Mouse (Mus musculus) adrenal gland, postnatal 36 days (tissue): ENCODE measurements around the gene Hoxb4. TPM values are rescaled to one million over a fixed set of nuclear protein-coding genes. Genes with fewer than 3 reads are reported as not detected.
A peak's percentile ranks its signal among the peaks of the same experiment; 100 is the strongest.

ENCODE experiments used
- DNase-seq, 2 experiments: peaks; one replicate each; pipeline ENCODE4 v3.0.0; 2021; ENCODE audit warnings: mixed read lengths in 1 of 2
- total RNA-seq, 2 experiments: library from RNA; stranded (reverse); gene quantifications; 2 replicates each; pipeline ENCODE4 v1.2.3; 2021

Gene Hoxb4
- total RNA-seq, 2 experiments from 2014 or later, result 15.6 to 20.9 TPM

DNA sequence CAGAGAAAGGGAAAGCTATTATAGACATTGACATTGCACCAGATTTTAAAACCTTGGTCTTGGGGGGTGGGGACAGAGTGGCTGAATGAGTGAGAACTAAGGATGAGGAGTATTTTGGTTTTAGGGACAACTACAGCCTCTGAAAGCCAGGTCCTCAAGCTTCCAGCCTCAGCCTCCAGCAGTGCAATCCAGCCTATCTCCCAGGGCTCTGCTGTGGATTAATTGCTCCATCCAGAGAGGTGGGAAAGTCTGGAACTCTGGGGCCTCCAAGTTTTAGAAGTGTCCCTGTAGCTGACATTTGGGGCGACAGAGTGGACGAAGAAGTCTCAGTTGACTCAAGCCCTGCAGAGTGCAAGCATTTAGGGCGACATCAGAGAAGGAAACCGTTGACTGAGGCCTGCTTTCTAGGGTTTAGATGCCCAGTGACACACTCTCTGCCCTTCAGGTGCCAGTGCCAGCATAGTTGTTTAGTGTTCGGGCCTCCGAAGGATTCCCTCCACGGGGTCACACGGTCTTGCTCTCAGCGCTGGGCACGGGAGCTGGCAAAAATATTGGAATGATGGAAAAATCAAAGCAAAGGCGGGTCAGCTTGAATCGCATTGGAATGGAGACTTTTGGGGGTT is 4.2 kb upstream of the Hoxb4 start:
- DNase-seq, result no peak

DNA sequence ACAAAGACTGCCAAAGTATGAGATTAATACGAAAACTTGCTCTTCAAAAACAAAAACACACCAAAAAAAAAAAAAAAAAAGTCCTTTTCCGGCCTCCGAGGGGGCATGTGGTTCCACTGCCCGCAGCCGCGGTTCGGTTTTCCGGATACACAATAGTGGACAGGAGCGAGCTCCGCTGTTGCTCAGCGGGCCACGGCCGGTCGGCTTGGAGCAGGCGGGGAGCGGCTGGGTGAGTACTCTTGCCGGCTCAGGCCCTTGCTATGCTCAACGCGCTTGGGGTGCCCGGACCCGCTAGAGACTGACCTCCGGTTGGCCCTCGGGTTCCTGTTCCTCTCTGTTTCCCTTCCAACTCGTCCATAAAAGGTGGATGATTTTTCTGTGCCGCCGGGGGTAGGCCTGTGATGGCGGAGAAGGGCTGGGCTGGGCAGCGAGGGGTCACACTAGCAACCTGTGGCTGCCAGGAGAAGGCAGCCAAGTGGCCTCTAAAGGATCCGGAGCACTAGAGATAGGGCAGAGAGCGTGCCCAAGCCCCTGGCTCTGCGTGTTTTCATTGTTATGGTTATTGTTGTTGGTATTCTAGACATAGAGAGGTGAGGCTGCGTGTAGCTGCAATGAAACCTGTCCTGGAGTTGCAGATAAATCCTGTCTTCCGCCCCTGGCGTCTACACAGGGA is 3.3 kb upstream of the Hoxb4 start:
- DNase-seq, result peak; percentile 72 to 78

DNA sequence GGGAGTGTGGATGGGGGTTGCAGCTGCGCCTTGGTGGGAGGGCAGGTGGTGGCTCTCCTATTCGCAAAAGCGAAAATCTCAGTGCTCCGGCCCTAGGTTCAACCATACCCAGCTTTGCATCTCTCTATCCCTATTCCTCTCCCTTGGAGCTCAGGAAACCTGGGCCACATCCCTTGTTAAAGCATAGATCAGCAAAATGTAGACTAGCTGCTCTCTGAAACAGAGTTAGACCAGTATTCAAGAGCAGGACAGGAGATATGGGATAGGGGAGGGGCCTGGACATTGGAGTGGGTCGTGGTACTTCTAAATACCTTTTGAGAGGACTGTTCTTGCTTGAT is 2.8 kb upstream of the Hoxb4 start:
- no peak for DNase-seq

DNA sequence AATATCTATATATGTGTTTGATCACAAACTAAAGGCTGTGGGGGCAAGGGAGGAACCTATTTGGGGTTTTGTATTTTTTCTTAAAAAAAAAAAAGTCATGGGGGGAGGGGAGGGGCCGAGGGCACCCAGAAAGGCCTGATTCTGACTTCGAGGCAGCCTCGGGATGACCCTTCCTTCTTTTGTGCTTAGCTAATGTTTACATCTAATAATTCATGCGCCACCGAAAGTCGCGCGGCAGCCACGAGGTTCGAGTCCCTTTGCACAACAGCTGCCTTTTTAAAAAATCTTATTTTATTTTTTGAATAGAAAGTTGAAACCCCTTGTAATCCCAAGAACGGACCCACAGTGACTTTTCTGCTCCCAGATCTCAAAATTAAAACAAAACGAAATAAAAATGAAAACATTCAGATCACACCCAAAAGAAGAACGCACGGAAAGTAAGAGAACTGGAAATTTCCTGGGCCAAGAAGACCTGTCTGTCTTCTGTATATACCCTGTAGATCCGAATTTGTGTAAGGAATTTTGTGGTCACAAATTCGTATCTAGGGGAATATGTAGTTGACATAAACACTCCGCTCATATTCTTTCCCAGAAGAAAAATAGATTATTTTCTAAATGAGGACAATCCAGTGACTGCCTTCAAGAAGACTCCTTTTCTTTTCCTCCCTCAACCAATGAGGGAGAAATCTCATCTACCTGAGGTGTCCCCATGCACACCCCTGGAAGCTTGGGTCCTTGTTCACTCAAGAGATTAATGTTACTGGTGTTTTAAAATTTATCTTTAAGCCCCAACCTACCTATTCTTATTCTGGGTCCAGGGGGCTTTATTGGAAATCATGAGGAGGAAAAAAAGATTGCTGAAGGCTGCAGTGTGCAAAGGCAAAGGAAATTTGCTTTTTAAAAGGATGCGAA is 1.1 kb upstream of the Hoxb4 start:
- DNase-seq, result no peak

DNA sequence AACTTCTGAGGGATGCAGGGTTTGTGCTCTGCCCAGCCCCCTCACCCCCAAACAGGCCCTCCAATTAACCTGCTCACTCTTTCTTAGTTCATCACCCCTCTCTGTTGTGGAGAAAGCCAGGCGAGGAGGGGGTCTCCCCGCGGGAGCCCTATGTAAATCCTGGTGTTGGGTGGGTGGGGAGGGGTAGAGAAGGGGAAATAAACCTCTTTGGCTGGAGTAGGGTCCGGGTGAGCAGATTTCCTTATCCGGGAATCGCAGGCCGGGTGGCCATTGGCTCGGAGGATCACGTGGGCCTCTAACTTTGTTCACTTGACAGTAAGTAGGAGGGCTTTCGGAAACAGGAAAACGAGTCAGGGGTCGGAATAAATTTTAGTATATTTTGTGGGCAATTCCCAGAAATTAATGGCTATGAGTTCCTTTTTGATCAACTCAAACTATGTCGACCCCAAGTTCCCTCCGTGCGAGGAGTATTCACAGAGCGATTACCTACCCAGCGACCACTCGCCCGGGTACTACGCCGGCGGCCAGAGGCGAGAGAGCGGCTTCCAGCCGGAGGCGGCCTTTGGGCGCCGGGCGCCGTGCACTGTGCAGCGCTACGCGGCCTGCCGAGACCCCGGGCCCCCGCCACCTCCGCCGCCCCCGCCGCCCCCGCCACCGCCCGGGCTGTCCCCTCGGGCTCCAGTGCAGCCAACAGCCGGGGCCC is 452 bp downstream of the Hoxb4 start:
- DNase-seq, result peak; percentile 90 to 91

DNA sequence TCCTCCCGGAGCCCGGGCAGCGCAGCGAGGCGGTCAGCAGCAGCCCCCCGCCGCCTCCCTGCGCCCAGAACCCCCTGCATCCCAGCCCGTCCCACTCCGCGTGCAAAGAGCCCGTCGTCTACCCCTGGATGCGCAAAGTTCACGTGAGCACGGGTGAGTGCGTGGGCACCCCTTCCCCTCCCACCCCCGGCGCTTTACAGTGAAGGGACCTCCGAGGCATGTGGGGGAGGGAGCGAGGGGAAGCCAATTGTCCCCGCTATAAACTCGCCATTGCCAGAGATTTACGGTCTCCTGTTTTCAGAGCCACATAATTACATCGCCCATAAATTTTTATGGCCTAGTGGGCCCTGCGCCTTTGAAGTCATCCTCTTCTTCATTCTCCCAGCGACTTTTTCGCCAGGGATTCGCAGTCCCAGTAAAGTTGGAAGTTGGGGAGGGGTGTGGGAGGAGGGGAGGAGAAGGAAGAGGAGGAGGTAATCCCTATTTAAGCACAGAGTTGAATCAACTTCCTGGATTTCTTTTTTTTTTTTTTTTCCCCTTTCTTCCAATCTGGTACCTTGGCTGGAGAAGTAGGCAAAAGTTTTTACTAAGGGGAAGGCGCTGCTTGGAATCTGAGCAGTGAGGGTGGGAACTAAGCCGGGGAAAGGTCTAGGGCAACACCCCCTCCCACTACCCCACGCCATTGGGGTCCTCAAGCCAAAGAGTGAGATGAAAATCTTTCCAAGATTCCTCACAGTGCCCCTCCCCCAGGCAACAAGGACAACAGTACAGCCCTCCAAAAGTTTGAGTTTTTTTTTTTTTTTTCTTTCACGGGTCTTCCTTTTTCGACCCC is 1.2 kb downstream of the Hoxb4 start:
- DNase-seq, result peak in 1 of 2 experiments; percentile 56

DNA sequence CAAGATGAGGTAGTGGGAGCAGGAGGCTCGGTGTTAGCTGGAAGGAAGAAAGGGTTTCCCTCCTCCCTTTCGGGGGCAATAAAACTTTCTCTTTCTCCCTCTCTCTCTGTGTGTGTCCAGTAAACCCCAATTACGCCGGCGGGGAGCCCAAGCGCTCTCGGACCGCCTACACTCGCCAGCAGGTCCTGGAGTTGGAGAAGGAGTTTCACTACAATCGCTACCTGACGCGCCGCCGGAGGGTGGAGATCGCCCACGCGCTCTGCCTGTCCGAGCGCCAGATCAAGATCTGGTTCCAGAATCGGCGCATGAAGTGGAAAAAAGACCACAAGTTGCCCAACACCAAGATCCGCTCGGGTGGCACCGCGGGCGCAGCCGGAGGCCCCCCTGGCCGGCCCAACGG is 1.8 kb downstream of the Hoxb4 start:
- peak in 1 of 2 experiments; percentile 68 for DNase-seq

DNA sequence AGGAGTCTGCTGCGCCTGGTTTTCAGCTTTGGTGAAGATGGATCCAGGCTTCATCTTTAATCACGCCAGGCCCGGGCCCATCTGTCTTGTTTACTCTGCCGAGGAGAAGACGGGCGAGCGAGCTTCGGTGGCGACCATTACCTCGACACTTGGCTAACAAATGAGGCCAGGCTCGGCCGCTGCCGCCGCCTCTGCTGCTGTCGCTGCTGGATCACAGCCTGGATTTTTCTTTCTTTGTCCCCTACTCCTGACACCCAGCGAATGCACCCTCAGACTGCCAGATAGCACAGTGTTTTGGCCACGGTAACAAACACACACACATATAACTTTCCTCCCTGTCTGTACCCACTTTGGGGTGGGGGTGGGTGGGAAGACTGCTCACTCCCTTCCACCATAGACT is 2.6 kb downstream of the Hoxb4 start:
- DNase-seq, result no peak

DNA sequence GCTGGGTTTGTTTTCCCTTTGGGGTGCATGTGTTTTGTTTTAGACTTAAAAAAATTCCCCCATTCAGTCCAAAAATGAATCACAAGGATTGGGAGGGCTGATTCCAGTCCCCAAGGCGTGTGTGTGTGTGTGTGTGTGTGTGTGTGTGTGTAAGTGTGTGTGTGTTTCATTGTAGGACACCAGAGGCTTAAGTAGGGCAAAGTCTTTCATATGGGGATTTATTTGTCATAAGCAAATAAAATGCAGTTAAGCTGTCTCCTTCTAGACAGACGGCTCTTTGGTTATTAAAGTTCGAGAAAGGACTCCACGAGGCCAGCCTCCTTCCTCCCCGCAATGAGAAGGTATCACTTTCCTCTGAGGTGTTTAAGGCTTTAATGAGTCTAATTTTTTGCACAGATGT is 3.8 kb downstream of the Hoxb4 start:
- DNase-seq, result no peak

DNA sequence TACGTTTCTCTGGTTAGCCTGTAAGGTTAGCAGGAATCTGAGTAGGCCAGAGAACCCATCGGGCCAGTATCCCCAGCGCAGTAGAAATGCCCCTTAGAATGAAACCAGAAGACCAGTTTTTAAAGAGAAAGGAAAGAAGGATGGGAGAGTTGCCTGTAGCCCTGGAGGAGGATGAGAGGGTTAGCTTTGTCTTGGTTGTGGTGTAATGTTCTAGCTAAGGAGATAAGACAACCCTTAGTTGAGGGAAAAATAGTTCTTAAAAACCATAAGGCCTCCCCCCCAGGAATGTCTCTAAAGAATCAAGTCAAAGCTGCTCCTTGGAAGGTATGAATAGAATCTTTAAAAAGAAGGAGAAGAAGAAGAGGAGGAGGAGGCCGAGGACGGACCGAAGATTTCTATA is 4.7 kb downstream of the Hoxb4 start:
- no peak for DNase-seq

DNA sequence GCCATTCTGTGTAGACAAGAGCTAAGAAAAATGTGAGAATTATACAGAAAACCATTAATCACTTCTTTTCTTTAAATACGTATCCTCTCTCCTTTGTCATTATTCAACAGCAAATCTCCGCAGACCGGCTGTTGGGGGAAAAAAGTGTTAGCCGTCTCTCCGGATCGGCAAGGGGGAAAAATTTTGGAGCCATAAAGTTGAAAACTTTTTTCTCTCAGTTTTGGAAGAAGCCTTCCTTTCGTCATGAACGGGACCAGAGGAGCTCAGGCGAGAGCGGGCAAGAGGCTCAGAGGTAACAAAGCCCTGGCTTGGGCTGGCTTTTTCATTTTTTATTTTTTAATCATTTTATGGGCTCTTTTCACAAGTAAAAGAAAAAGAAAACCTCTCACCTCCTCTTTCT is 5.1 kb downstream of the Hoxb4 start, which contains the start of gene Hoxb3:
Gene Hoxb3 (plus strand): TSS at position 173 of the 400 bp plus-strand sequence.
- no peak for DNase-seq

DNA sequence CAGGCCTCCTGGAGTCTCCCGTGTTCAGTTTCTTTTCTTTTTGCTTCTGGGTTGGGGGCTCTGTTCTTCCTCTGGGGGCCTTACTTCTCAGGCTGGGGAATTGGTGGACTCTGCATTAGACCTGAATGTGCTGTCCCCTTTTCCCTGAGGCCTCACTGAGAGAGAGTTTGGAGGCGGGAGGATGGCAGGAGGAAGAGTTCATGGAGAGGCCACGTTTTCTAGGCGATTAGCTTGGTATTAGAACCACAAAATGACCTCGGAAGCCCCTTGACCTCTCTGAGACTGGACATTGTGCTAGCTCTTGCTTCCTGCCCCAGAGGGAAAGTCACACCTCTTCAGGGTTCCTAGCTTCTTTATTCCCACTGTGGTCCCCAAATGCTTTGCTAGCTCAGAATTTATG is 6.1 kb downstream of the Hoxb4 start:
- DNase-seq, result no peak

DNA sequence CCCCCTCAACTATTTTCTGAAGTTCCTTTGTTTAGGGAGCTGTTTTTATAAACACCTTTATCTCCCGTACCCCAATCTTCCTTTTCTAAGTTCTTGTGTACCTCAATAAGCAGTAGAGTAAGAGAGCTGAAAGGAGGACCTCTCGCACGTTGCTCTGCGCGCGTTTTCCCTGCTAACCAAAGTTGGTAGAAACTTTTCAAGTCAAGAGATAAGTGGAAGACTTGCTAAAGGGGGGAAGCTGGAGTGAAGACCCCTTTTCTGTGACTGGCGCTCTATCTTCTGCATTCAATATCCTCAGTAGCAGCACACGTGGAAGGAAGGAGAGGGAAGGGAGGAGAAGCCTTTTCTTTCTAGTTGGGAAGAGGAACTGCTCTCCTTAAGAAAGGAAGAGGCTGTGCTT is 6.9 kb downstream of the Hoxb4 start:
- no peak for DNase-seq

DNA sequence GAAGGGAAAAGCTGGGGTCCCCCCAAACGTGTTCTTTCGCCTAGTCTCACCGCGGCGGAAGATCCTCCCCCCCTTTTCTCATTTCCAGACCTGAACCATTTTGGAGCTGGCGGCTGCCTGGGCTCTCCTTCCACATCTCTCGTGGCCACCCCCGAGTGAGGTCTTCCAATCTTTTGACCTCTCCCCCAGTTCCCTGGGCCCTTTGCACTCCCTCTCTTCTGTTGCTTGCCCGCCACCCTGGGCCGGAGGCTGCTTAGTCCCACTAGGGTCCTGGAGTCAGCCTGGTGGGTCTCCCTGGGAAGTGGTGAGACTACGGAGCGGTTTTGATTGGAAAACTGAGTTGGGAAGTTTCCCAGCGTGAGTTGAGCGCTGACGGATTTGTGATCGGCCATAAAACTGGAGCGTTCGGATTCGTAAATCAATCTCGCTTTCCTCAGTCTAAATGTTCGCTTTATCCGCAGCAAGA is 7.7 kb downstream of the Hoxb4 start:
- DNase-seq, result peak in 1 of 2 experiments; percentile 51

DNA sequence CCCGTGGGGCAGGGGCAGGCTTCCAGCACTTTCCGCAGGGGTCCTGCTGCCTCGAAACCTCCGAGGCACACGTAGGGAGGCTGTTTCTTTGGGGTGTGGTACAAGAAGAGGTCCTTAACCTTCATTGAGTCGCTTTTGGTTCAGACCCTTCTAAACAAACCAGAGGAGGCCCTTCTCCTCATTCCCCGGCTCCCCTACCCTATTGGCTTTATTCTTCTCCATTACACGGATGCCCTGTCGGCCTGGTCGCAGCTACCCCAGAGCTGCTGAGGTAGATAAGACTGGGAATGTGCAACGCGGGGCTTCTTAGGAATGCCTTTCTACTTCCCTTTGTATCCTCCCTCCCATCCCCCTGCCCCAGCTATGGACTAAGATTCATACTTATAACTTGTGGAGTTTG is 8.6 kb downstream of the Hoxb4 start:
- no peak for DNase-seq

DNA sequence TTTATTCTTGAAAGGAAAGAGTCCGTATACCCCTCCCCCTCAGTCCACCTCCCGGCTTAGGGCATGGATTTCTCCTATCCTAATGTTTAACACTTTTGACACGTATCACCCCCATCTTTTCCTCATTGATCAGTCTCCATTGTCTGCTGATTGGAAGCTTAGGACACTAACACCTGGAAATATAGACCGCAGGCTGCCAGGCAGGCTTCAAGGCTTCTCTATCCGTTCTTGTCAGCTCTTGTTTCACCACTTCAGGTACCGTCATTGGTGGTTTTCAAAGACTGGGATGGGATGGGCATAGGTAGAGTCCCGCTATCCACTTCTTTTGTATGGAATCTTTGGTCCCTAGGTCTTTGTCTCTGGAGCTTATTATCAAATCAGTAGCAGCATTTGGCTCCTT is 9.1 kb downstream of the Hoxb4 start:
- no peak for DNase-seq

DNA sequence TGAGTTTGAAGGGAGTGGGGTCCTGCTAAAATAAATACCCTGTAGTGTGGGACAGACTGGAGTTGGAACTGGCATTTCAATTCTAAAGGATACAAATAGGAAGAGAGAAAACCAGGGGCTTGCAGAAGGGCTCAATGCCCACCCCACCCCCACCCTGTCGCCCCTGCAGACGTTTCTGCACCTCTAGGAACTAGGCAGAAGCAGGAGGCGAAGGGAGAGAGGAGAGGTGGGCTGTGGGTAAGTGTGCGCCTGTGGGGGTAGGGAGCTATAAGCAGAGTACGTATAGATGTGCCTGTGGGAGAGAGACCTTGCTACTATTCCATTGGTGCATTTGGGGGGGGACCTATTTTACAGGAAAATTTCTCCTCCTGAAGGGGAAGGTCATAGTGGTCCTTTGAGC is 9.7 kb downstream of the Hoxb4 start:
- no peak for DNase-seq

DNA sequence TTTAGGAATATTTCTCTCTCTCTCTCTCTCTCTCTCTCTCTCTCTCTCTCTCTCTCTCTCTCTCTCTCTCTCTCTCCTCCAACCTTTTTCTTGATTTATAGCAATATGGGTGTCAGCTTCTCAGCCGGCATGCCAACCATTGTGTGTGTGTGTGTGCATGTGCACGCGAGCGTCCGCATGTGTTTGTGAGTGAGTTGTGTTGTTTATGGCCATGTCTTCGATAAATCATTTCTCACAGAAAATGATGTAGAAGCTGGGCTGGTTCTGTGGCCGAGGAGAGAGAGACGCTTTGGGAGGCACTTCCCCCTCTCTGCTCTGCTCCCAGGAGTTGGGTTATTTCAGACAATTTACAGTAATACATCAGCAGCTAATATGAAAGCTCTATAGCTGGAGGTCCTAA is 10.5 kb downstream of the Hoxb4 start:
- no peak for DNase-seq

DNA sequence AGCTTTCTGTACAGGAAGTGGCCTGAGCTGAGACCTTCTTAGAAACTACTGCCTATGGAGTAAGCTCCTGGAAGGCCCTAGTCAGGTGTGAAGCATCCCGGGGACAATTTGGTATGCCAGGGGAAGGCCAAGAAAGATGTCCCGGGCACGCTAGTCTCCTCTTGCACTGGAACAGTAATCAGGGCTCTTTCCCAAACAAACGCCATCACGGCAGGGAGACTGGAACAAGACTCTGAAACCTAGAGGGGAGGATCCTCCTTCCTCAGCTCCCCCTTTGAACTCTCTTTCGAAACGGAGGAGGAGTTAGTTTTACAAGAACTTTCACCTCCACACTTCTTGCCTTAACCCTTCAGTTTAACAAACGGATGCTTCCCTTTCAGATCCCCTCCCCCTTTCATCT is 14.0 kb downstream of the Hoxb4 start:
- DNase-seq, result no peak

DNA sequence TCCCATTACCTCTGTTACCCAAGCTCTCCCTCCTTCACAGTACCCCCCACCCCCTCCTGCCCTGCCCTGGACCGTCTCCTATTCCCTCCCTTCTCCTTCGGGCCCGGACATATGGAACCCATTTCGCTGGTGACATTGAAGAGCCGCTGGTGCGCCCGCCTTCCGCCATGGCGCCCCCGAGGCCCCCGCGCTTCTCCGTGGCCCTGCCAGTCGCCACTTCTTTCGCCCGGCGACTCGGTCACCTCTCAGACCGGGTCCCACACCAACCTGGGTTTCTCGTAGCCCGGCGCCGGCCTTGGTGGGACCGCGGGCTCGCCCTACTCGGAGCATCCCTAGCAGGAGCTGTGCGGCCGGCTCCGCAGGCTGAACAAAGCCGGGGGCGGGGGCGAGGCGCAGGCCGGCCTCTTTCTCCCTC is 14.6 kb downstream of the Hoxb4 start:
- DNase-seq, result no peak

DNA sequence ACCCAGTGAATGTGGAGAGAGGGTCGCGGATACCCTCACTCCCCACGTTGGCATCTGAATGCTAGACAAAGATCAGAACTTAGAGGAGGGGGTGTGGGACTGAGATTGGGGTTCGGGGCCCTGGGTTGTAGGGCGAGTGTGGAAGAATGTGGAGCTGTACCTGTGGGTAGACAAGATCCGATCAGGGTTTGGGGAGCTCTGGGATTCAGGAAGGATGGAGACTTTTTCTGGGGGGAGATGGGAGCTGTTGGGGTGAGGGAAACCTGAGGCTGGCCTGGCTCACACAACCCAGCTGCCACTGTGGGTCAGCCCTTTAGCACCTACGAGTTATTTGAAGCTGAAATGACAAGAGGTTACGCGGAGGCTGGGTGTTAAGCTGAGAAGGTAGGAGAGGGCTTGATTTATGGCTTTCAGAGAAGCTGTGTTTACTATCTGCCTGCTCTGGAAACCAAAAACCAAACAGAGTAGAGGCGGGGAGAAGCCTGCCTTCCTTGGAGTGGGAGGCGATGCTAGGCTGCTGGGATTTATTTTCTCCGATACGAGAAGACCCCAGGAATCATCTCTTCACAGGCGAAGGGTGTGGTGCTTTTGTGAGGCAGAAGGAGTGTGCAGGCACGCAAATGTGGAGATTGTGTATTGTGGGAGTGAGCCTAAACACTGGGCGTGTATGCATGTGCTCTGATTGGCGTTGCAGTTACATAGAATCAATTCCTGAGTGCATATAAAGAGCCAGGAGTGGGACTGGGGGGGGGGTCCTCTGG is 15.4 kb downstream of the Hoxb4 start:
- no peak for DNase-seq
